Mouse (Mus musculus) kidney, adult 2 months (tissue): Measurements from ENCODE around the gene Tor1a. TPM values are rescaled to one million over a fixed set of nuclear protein-coding genes. Genes with fewer than 3 reads are reported as not detected.
A peak's percentile ranks its signal among the peaks of the same experiment; 100 is the strongest.
"Not testable (repeated sequence)": the region's sequence is repeated elsewhere in the genome, so short reads cannot be mapped to it uniquely, and the experiment has no call there.

Source experiments
- DNase-seq: peaks from one replicate; pipeline ENCODE4 v3.0.0; 2021
- H3K27ac ChIP-seq: fragments of 200-500 bp; 2 replicates; pipeline ENCODE4 v1.5.1; 2012; ENCODE audit warnings: low read depth, low read length, control low read depth, inconsistent platforms; ENCODE audit not compliant: insufficient read depth
- H3K27me3 ChIP-seq: fragments of 200-500 bp; replicated peaks from 2 replicates; pipeline ENCODE4 v1.6.1; 2012; ENCODE audit warnings: mild to moderate bottlenecking, moderate library complexity, low read length, inconsistent platforms; ENCODE audit not compliant: control insufficient read depth, insufficient read depth
- H3K36me3 ChIP-seq: fragments of 200-500 bp; 2 replicates; pipeline ENCODE4 v1.6.1; 2012; ENCODE audit warnings: mild to moderate bottlenecking, moderate library complexity, low read length, inconsistent platforms; ENCODE audit not compliant: control insufficient read depth, insufficient read depth
- H3K4me1 ChIP-seq: fragments of 200-500 bp; 2 replicates; pipeline ENCODE4 v1.6.1; 2011; ENCODE audit warnings: low read length; ENCODE audit not compliant: control insufficient read depth, insufficient read depth
- H3K4me3 ChIP-seq: fragments of 200-500 bp; 2 replicates; pipeline ENCODE4 v1.5.1; 2011; ENCODE audit warnings: mild to moderate bottlenecking, low read depth, low read length, control low read depth; ENCODE audit not compliant: insufficient read depth
- CTCF ChIP-seq: fragments of 200-500 bp; conservative IDR thresholded peaks from 2 replicates; pipeline ENCODE4 v1.5.1; 2011; ENCODE audit warnings: low read depth, mild to moderate bottlenecking, control low read depth, low read length, moderate library complexity, mixed read lengths; ENCODE audit not compliant: insufficient read depth, insufficient read length
- POLR2A ChIP-seq: fragments of 200-500 bp; IDR thresholded peaks from one replicate; pipeline ENCODE4 v1.6.1; 2011; ENCODE audit warnings: low read depth, low read length, control low read depth
- WGBS: fragments of 180-500 bp; shearing (Covaris S2); methylation state at CpG from one replicate; pipeline ENCODE4 v1.1.7; 2018; 5-methylcytosine and 5-hydroxymethylcytosine counted together
- polyA plus RNA-seq: library from polyadenylated mRNA; depleted of rRNA; stranded (reverse); fragments of >200 nt; gene quantifications from 2 replicates; pipeline ENCODE4 v1.2.3, GENCODE M21; 2012

Tor1a gene
- polyA plus RNA-seq, 1 experiment = 40.8 TPM

DNA sequence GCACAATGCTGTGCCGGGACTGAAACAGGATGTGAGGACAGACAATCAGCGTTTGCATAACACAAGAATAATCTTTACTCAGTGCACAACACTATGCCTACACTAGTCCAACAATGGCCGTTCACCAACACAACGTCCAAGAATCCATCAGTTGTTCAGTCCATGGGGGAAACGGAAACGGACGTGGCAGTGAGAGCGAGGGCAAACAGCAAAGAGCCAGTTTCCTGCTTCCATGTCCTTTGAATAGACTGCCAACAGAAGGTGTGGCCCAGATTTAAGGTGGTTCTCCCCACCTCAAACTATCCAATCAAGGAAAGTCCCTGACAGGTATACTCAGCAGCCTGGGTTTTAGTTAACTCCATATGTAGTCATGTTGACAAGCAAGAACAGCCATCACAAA is 30.0 kb downstream of the Tor1a start:
- TF ChIP-seq POLR2A (no peak), CTCF (no peak)

GRCm38 (mm10) chr2:30936808-30937207 is 30.9 kb downstream of the Tor1a start:
- Histone ChIP-seq H3K36me3 (no peaks in the 10 kb centered on the region), H3K4me1 (no peaks in the 10 kb centered on the region), H3K4me3 (no peak overlapping the region), H3K27me3 (no peaks in the 10 kb centered on the region), H3K27ac (no peak overlapping the region)
- 76% methylated on average over 3 of the region's 3 CpGs for WGBS
- TF ChIP-seq POLR2A = no peak
- TF ChIP-seq CTCF = no peak
- DNase-seq = no peak

More for the DNA sequence above, 30.0 kb downstream of the Tor1a start:
- WGBS = 72% methylated on average over 8 of the region's 8 CpGs
- Histone ChIP-seq H3K36me3 (no peaks in the 10 kb centered on the region), H3K4me1 (no peaks in the 10 kb centered on the region), H3K4me3 (no peak overlapping the region), H3K27ac (no peak overlapping the region), H3K27me3 (no peaks in the 10 kb centered on the region)
- no peak for DNase-seq

GRCm38 (mm10) chr2:30933917-30934450 is 33.7 kb downstream of the Tor1a start:
- 21% methylated on average over 7 of the region's 7 CpGs for WGBS
- peak; percentile 80 for DNase-seq
- Histone ChIP-seq H3K27me3 (no peaks in the 10 kb centered on the region), H3K4me3 (no peak overlapping the region), H3K36me3 (no peaks in the 10 kb centered on the region), H3K4me1 (peaks cover 8% of the 10 kb centered on the region; the same call in 1 of the 2 replicates), H3K27ac (no peak overlapping the region)
- TF ChIP-seq POLR2A = no peak
- TF ChIP-seq CTCF = peak; percentile 89

DNA sequence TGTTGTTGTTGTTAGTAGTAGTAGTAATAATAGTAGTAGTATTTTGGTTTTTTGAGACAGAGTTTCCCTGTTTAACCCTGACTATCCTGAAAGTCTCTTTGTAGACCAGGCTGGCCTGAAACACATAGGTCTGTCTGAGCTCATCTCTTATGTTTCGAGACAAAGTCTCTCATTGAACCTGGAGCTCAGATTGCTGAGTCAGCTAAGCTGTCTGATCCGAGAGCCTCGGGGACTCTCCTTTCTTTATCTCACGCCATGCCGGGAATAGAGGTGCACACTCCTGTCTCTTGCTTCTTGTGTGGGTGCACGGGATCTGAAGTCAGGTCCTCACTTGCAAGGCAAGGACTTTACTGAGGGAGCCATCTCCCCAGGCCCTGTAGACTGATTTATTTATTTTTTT is 34.7 kb downstream of the Tor1a start:
- no peak for DNase-seq
- Histone ChIP-seq H3K36me3 (no peaks in the 10 kb centered on the region), H3K4me1 (peaks cover 8% of the 10 kb centered on the region; the same call in 1 of the 2 replicates), H3K27me3 (no peaks in the 10 kb centered on the region), H3K4me3 (no peak overlapping the region), H3K27ac (no peak overlapping the region)
- no peak for TF ChIP-seq POLR2A
- TF ChIP-seq CTCF = no peak
- 81% methylated on average over 6 of the region's 6 CpGs for WGBS

DNA sequence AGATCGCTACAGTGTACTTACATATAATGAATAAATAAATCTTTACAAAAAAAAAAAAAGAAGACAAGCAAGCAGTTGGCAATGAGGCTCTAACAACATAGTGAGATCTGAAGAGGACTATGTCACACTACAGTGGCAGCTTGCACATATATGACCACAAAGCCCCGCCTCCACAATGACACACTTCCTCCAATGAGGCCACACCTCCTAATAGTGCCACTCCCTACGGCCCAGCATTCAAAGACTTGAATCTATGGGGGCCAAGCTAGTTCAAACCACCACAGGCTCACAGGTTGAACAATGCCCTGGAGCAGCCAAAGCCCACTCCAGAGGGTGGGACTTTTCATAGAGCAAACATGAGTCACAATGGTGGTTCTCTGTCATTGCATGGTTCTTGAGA is 35.8 kb downstream of the Tor1a start:
- H3K27ac ChIP-seq = no peak overlapping the region
- H3K4me1 ChIP-seq = peaks cover 8% of the 10 kb centered on the region; the same call in 1 of the 2 replicates
- no peaks in the 10 kb centered on the region for H3K27me3 ChIP-seq
- no peaks in the 10 kb centered on the region for H3K36me3 ChIP-seq
- TF ChIP-seq POLR2A = no peak
- TF ChIP-seq CTCF = no peak
- DNase-seq = no peak
- H3K4me3 ChIP-seq = no peak overlapping the region
- 84% methylated on average over 3 of the region's 3 CpGs for WGBS

DNA sequence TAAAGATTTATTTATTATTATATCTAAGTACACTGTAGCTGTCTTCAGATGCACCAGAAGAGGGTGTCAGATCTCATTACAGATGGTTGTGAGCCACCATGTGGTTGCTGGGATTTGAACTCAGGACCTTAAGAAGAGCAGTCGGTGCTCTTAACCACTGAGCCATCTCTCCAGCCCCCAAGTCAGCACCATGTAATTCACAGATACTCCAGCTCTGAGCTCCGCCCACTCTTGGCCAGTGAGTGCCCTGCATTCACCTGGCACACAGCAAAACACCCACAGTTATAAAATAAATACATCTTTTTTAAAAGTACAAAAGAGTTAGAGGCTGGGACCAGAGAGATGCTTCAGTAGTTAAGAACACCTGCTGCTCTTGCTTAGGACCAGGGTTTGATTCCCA is 36.9 kb downstream of the Tor1a start:
- 86% methylated on average over 2 of the region's 2 CpGs for WGBS
- not testable (repeated sequence) for H3K27me3 ChIP-seq

GRCm38 (mm10) chr2:30929483-30930045 is 38.2 kb downstream of the Tor1a start, which contains the start of gene Ptges:
Ptges (minus strand) TSS chr2:30929863.
- peak; percentile 73 for DNase-seq
- TF ChIP-seq POLR2A = no peak
- peak; percentile 64 for TF ChIP-seq CTCF
- H3K36me3 ChIP-seq = no peaks in the 10 kb centered on the region
- H3K4me3 ChIP-seq = peak within 1 kb of the TSS; percentile 5; the same call in 1 of the 2 replicates
- no peak within 1 kb of the TSS for H3K27ac ChIP-seq
- peaks cover 8% of the 10 kb centered on the region; the same call in 1 of the 2 replicates for H3K4me1 ChIP-seq
- H3K27me3 ChIP-seq = no peaks in the 10 kb centered on the region
- 3% methylated on average over 23 of the region's 23 CpGs for WGBS

More for the DNA sequence above, 36.9 kb downstream of the Tor1a start:
- not testable (repeated sequence) for DNase-seq, H3K36me3 ChIP-seq, H3K4me3 ChIP-seq, H3K4me1 ChIP-seq, H3K27ac ChIP-seq
